Mouse (Mus musculus) lung, embryonic 16.5 days (tissue): ENCODE measurements at regions not wholly inside any gene's neighbourhood (a gene's known extent, or its start where the extent isn't known, plus 50 kb on each side); places are given as distances from the start of the nearest gene placed in this dataset.

ENCODE experiments used
- ATAC-seq: fragments of 200-750 bp; cut with Nextera tagmentation; 2 replicates; pipeline ENCODE4 v1.8.0; 2017; ENCODE audit warnings: low read depth, mild to moderate bottlenecking, moderate library complexity
- H3K27ac ChIP-seq: fragments of 300-500 bp; sonication (generic); 2 replicates; pipeline ENCODE4 v1.5.1; 2014; ENCODE audit warnings: mild to moderate bottlenecking, control low read depth, low read length
- H3K27me3 ChIP-seq: fragments of 300-500 bp; sonication (generic); 2 replicates; pipeline ENCODE4 v1.6.1; 2014; ENCODE audit warnings: low read depth, low read length, mixed read lengths; ENCODE audit not compliant: control insufficient read depth, insufficient read depth
- H3K36me3 ChIP-seq: fragments of 300-500 bp; sonication (generic); 2 replicates; pipeline ENCODE4 v1.6.1; 2014; ENCODE audit warnings: low read length; ENCODE audit not compliant: control insufficient read depth, insufficient read depth
- H3K4me1 ChIP-seq: fragments of 300-500 bp; sonication (generic); replicated peaks from 2 replicates; pipeline ENCODE4 v1.6.1; 2014; ENCODE audit warnings: low read length, mixed read lengths; ENCODE audit not compliant: control insufficient read depth, insufficient read depth
- H3K4me2 ChIP-seq: fragments of 300-500 bp; sonication (generic); 2 replicates; pipeline ENCODE4 v1.6.1; 2014; ENCODE audit warnings: low read depth, low read length, control low read depth
- H3K4me3 ChIP-seq: fragments of 300-500 bp; sonication (generic); 2 replicates; pipeline ENCODE4 v1.5.1; 2014; ENCODE audit warnings: mild to moderate bottlenecking, low read length, control low read depth
- H3K9ac ChIP-seq: fragments of 300-500 bp; sonication (generic); 2 replicates; pipeline ENCODE4 v1.6.1; 2014; ENCODE audit warnings: low read length, control low read depth
- H3K9me3 ChIP-seq: fragments of 300-500 bp; sonication (generic); 2 replicates; pipeline ENCODE4 v1.6.1; 2016; ENCODE audit warnings: low read length; ENCODE audit not compliant: control insufficient read depth
- WGBS: fragments of 180-500 bp; shearing (Covaris S2); extraction: QIAGEN DNeasy Blood & Tissue Kit; methylation state at CpG from one replicate; pipeline ENCODE4 v1.1.7; 2014; 5-methylcytosine and 5-hydroxymethylcytosine counted together

DNA sequence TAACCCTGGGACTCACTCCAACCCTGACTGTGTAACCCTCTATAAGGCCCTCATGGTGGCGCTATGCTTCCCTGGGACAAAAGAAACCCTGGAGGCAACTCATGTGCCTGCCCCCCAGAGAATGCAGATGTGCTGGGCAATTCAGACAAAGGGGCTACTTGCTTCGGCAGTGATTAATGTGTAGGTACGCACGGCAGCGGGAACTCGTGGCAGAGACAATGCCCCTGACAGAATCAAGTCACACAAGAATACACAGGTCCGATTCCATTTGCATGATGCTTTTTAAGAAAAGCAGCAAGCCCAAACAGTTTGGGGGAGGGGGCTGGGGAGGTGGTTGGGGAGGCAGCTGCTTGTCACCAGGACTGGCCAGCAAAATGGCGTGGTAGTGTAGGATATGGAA lies 116.9 kb downstream of the Plxna1 start:
- Histone ChIP-seq H3K4me2 (no peak overlapping the region), H3K9ac (no peak overlapping the region), H3K4me1 (no peaks in the 10 kb centered on the region), H3K9me3 (no peaks in the 10 kb centered on the region), H3K36me3 (no peaks in the 10 kb centered on the region), H3K4me3 (no peak overlapping the region), H3K27ac (no peak overlapping the region), H3K27me3 (no peaks in the 10 kb centered on the region)
- 44% methylated on average over 8 of the region's 8 CpGs for WGBS
- ATAC-seq, result no peak

DNA sequence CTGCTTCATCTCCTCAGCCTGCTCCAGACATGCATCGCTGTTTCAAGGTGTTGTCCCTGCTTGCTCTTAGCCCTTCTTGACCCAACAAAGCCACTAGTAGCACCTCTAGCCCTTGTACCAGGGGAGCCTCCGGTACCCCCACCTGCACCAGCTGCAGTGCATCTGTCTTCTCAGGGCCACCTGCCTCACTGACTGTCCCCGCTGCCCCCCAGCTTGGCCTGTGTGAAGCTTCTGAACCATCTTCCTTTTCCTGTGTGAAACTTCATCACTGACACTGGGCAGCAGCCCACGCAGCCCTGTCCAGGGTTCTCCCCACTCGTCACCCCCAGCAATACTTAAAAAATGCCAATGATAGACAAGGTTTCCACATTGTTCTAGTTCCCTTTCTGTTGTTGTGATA lies 116.2 kb downstream of the Plxna1 start:
- Histone ChIP-seq H3K27me3 (no peaks in the 10 kb centered on the region), H3K9ac (no peak overlapping the region), H3K4me2 (no peak overlapping the region), H3K4me1 (no peaks in the 10 kb centered on the region), H3K4me3 (no peak overlapping the region), H3K27ac (no peak overlapping the region), H3K36me3 (no peaks in the 10 kb centered on the region), H3K9me3 (no peaks in the 10 kb centered on the region)
- 79% methylated on average over 5 of the region's 5 CpGs for WGBS
- no peak for ATAC-seq

DNA sequence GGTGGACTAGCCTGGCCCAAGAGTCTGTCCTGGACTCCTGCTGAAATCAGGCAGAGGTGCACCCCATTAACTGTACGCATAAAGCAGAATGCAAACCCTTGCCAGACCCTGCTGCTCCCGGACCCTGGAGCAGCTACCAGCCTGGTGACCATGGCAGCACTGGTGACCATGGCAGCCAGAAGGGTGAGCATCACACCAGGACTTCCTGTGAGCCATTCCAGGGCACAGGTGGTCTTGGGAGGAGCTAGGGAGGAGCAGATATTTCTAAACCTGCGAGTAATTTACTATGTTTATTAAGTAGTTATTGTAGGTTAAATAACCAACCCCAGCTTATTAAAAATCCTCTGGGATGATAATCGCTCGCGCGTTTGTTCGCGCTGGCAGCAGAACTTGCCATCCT lies 113.8 kb downstream of the Plxna1 start:
- WGBS, result 81% methylated on average over 9 of the region's 9 CpGs
- Histone ChIP-seq H3K36me3 (no peaks in the 10 kb centered on the region), H3K27me3 (no peaks in the 10 kb centered on the region), H3K9me3 (no peaks in the 10 kb centered on the region), H3K4me1 (no peaks in the 10 kb centered on the region), H3K4me3 (no peak overlapping the region), H3K4me2 (no peak overlapping the region), H3K27ac (no peak overlapping the region), H3K9ac (no peak overlapping the region)
- ATAC-seq, result no peak

DNA sequence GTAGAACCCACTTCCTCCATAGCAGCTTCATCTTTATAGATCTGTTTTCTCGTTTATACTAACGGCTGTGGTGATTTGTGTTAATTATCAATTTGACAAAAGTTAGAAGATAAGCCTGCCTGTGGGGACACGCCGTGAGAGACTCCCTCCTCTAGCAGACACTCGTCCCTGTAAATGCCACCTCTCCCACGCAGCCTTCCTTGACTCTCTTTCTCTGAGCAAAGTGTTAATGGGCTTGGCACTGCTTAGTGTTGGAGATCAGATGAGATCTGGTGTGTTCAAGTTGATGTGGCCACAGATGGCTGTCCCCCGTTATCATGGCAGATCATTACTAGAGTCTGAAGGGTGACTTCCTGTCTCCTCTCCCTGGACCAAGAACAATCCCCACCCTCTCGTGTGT lies 113.1 kb downstream of the Plxna1 start:
- no peaks in the 10 kb centered on the region for H3K9me3 ChIP-seq
- H3K4me3 ChIP-seq, result no peak overlapping the region
- no peak overlapping the region for H3K27ac ChIP-seq
- 69% methylated on average over 8 of the region's 8 CpGs for WGBS
- no peaks in the 10 kb centered on the region for H3K27me3 ChIP-seq
- no peak overlapping the region for H3K4me2 ChIP-seq
- ATAC-seq, result no peak
- no peaks in the 10 kb centered on the region for H3K36me3 ChIP-seq
- H3K4me1 ChIP-seq, result no peaks in the 10 kb centered on the region
- no peak overlapping the region for H3K9ac ChIP-seq

DNA sequence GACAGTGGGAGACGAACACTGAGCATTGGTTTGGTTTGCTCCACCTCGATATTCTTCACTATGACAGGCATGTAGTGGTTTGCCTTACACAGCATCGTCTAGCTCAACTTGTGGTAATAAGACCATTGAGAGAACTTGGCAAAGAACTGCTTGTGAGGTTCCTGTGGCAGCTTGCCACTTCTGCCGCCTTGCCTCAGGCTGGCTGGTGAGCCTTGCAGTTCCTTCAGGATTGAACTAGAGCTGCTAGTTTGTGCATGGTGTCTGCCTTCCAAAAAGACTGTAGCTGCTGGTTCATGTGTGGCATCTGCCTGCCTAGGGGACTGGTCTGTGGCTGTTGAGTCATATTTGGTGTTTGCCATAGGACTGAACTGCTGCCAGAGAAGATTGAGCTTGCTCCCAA lies 110.8 kb downstream of the Plxna1 start:
- Histone ChIP-seq H3K4me1 (no peaks in the 10 kb centered on the region), H3K36me3 (no peaks in the 10 kb centered on the region), H3K9ac (no peak overlapping the region), H3K4me3 (no peak overlapping the region), H3K9me3 (no peaks in the 10 kb centered on the region), H3K4me2 (no peak overlapping the region), H3K27me3 (no peaks in the 10 kb centered on the region), H3K27ac (no peak overlapping the region)
- ATAC-seq, result no peak
- WGBS, result 64% methylated on average over 4 of the region's 4 CpGs

DNA sequence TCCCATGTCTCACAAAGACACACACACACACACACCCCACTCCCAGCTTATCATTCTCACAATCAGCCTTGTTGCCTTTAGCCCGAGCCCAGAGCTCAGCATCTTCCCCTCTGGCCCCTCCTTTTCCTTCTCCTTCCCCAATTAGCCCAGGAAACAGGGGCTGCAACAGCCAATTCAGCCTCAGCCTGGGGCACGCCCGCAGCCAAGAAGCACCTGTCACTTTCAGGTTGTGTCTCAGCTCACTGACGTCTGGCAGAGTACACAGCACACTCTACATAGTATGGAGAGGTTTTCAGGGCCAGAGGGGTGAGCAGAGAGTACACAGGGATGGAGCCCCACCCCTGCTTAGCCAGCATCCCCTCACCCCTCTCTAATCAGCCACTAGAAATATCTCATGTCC lies 106.4 kb downstream of the Plxna1 start:
- H3K4me3 ChIP-seq, result no peak overlapping the region
- 24% methylated on average over 4 of the region's 4 CpGs for WGBS
- H3K4me2 ChIP-seq, result no peak overlapping the region
- H3K27ac ChIP-seq, result no peak overlapping the region
- H3K27me3 ChIP-seq, result no peaks in the 10 kb centered on the region
- no peak for ATAC-seq
- no peak overlapping the region for H3K9ac ChIP-seq
- no peaks in the 10 kb centered on the region for H3K9me3 ChIP-seq
- no peaks in the 10 kb centered on the region for H3K36me3 ChIP-seq
- no peaks in the 10 kb centered on the region for H3K4me1 ChIP-seq

DNA sequence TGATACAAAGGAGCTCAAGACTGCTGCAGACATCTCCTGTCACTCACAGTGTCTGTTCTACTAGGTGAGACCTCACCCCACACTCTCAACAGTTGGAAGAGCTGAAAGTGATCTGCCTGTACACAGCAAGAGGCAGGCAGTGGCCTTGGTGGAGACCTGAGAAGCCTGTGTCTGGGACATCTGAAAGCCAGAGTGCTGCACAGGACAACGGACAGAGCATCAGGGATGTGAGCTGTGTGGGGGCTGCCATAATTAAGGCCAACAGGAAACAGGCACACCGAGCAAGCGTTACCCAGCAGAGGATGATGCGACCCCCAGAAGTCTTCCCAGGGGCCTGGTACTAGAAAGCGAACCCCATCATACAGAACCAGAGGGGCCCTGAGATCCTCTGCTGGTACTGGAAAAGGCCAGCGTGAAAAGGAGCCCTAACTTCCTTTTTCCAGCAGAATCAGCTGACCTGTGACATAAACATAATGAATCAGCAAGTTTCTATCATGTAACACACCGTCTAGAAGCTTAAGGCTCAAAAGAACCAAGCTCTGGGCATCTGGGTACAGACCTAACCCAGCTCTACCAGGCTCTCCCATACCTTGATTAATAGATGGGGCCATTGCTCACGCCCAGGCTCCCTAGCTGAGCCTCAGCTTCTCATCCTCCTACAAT lies 105.7 kb downstream of the Plxna1 start:
- ATAC-seq, result no peak
- no peaks in the 10 kb centered on the region for H3K9me3 ChIP-seq

DNA sequence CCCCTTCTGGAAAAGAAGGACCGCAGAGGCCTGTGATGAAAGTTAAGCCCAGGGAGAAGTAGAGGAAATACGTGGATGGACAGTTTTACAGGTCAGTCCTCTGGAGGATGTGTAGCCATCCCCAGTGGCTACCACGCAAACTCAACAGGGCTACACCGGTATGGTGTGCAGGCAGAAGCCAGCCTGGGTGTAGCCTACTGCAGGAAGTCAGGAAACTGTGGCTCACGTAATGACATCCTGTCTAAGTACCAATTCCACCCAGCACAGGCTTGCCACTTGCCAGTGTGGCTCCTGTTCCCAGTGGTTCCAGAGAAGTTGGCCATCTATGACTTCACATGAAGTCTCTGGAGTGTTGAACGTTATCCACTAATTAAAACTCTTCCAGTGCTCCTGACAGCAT lies 105.0 kb downstream of the Plxna1 start:
- Histone ChIP-seq H3K36me3 (no peaks in the 10 kb centered on the region), H3K4me3 (no peak overlapping the region), H3K4me1 (no peaks in the 10 kb centered on the region), H3K9ac (no peak overlapping the region), H3K27ac (no peak overlapping the region), H3K4me2 (no peak overlapping the region), H3K27me3 (no peaks in the 10 kb centered on the region), H3K9me3 (no peaks in the 10 kb centered on the region)
- WGBS, result 80% methylated on average over 6 of the region's 6 CpGs
- ATAC-seq, result no peak

More for the DNA sequence above, 105.7 kb downstream of the Plxna1 start:
- no peak overlapping the region for H3K9ac ChIP-seq
- 57% methylated on average over 8 of the region's 8 CpGs for WGBS
- no peaks in the 10 kb centered on the region for H3K36me3 ChIP-seq
- H3K4me1 ChIP-seq, result no peaks in the 10 kb centered on the region
- H3K4me2 ChIP-seq, result no peak overlapping the region
- no peak overlapping the region for H3K4me3 ChIP-seq
- H3K27me3 ChIP-seq, result no peaks in the 10 kb centered on the region
- H3K27ac ChIP-seq, result no peak overlapping the region

DNA sequence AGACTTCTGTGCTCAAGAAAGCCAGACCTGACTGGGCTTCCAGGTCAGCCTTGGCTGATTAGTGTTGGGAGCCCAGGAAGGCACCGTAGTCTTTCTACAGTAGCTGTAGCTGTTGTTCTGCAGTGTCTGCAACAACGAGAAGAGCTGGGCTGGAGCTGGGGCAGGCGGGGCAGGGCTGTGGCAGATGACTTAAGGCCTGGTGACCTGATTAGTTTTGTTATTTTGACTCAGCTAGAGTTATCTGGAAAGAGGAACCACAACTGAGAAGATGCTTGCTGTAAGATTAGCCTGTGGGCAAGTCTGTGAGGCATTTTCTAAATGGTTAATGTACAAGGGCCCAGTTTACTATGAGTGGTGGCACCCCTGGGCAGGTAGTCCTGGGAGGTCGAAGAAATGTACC lies 104.3 kb downstream of the Plxna1 start:
- Histone ChIP-seq H3K4me2 (no peak overlapping the region), H3K36me3 (no peaks in the 10 kb centered on the region), H3K27ac (no peak overlapping the region), H3K9ac (no peak overlapping the region), H3K4me3 (no peak overlapping the region), H3K9me3 (no peaks in the 10 kb centered on the region), H3K27me3 (no peaks in the 10 kb centered on the region), H3K4me1 (no peaks in the 10 kb centered on the region)
- WGBS, result 71% methylated on average over 4 of the region's 4 CpGs
- ATAC-seq, result no peak

DNA sequence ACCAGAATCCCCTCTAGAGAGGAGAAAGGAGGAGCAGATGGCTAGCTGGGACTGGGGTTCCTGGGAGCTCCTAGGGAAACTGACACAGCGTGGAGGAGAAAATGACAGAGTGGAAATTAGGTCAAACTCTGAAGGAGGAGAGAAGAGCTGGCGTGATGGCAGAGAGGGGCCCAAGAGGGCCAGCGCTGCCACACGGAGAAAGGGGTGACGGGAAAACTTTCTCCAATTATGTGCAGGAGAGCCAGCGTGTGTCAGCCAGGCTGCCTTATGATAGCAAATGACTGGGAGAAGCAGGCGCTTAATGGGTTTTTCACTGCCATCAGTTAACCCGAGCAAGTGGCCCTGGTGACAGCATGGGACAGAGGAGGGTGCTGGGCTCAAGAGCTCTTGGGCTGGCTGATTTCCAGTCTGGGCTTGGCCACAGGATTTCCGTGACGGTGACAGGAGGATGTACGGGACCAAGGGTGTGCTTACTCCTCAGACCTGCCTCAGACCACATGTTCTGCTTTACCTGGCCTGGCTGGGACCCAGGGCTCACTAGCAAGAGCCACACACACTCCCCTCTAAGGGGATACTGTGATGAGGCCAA lies 102.9 kb downstream of the Plxna1 start:
- Histone ChIP-seq H3K4me2 (no peak overlapping the region), H3K27me3 (no peaks in the 10 kb centered on the region), H3K9ac (no peak overlapping the region), H3K36me3 (no peaks in the 10 kb centered on the region), H3K27ac (no peak overlapping the region), H3K4me1 (no peaks in the 10 kb centered on the region), H3K4me3 (no peak overlapping the region), H3K9me3 (no peaks in the 10 kb centered on the region)
- WGBS, result 53% methylated on average over 11 of the region's 11 CpGs
- no peak for ATAC-seq
